Mouse (Mus musculus) small intestine, adult 2 months (tissue): Measurements from ENCODE around the gene Etnk2.

ENCODE experiments used
- CTCF ChIP-seq: fragments of 200-500 bp; IDR thresholded peaks from 2 replicates; pipeline ENCODE4 v1.5.1; 2012; ENCODE audit warnings: low read depth, mild to moderate bottlenecking, control low read depth, inconsistent platforms, low read length, moderate library complexity, mixed read lengths; ENCODE audit not compliant: insufficient replicate concordance, insufficient read length; ENCODE audit errors: extremely low read depth
- POLR2A ChIP-seq: fragments of 200-500 bp; IDR thresholded peaks from 2 replicates; pipeline ENCODE4 v1.6.1; 2012; ENCODE audit warnings: low read depth, mild to moderate bottlenecking, control low read depth, inconsistent platforms, low read length, moderate library complexity

GRCm38 (mm10) chr1:133316577-133316976, 46.8 kb upstream of the Etnk2 start:
- TF ChIP-seq POLR2A: no peak
- TF ChIP-seq CTCF: no peak
